Mouse (Mus musculus) cerebellum, adult 9-10 months (tissue): ENCODE measurements around the gene Apom.

Experiments used
- DNase-seq: peaks from one replicate; pipeline ENCODE4 v3.0.0; 2022

The Apom gene

DNA sequence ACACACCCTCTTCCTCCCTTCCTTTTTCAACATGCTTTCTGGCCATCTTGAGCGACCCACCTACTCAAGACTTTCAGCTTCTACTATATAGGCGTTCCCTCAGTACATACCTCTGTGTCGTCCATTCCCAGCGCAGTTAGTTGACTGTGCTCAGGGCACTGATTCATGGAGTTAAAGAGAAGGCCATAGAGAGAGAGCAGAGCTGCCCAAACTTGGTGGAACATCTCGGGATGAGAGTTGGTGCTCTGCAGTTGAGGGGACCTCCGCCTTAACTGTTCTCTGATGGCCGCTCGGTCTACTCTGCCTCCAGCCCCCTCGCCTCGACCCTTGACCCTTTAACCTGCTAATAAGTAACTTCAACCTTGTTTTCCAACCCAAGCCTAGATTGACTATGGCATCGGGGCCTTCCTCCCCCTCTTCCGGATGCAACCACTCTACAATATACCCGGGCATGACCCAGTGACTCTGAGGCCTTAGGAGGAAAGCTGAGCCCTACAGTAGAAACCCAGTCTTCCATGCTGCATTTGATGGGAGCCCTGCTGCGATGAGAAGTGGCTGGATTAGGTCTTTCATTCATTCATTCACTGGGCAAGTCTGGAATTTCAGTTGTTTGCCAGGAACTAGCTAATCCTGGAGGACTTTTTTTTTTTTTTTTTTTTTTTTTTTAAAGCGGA lies at the start of gene Apom:
Apom (minus strand) TSS at position 551 of the 674 bp plus-strand sequence.
- DNase-seq, result no peak

DNA sequence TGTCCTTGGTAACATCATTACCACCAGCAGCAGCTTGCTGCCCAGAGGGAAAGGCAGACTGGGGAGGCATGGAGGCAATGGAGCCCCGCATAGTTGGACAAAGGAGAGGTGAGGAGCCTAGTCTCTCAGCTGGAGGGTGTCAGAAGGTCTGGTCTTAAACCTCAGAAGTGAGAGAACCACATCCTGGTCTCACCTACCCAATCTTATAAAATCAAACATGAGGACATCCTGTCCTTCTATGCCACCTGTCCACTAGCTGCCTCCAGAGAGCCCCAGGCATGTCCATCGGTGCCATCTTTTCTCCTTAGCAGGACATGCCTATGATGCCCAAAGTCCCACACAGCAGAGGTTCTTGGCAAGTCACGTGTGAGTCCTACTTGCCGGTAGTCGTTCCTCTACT lies 48.2 kb upstream of the Apom start:
- no peak for DNase-seq

DNA sequence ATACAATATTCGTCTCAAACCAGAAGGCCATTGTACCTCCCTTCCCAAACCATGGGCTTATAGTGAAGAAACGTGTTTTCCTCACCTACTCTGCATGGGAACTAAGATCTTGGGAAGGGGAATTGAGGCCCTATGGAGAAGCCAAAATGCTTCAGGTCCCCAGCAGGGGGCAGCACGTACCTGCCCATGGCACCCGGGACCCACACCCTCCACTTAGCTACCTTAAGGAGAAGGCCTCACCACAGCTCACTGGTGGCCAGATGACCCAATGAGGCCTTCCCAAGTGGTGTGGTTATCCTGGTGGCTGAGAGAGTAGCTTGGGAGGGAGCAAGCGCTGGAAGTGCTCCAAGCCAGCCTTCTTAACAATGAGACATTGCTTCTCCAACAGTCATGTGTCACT lies 46.7 kb upstream of the Apom start:
- no peak for DNase-seq

DNA sequence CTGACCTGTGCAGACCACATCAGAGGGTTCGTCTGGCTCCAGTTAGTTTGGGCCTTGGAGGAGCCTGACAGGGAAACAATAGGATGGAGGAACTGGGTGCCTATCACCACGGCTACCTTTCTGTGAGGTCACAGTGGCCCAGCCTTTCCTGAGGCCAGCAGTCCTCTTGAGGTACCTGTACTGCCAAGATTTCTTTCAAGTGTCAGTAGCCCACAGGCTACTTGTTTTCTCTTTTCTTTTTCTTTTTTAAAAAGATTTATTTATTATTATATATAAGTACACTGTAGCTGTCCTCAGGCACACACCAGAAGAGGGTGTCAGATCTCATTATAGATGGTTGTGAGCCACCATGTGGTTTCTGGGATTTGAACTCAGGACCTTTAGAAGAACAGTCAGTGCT lies 44.1 kb upstream of the Apom start, which contains the start of gene Aif1:
Aif1 (minus strand) TSS at position 101 of the 400 bp plus-strand sequence.
- no peak for DNase-seq

DNA sequence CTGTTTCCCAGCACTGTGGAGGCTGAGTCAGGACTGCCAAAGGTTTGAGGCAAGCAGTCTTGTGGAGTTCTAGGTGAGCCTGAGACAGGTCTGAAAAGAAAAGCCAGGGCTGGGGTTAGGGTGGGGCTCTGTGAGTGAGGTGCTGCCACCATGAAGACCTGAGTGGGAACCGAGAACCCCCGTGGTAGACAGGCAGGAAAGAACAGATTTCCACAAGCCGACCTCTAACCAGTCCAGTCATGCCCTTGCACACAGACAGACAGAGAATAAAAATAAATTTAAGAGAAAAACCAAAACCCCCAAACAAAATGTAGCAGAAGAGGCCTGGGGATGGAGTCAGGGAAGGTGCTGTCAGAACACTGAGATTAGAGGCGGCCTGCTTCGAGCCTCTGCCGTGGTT lies 43.5 kb upstream of the Apom start:
- no peak for DNase-seq

DNA sequence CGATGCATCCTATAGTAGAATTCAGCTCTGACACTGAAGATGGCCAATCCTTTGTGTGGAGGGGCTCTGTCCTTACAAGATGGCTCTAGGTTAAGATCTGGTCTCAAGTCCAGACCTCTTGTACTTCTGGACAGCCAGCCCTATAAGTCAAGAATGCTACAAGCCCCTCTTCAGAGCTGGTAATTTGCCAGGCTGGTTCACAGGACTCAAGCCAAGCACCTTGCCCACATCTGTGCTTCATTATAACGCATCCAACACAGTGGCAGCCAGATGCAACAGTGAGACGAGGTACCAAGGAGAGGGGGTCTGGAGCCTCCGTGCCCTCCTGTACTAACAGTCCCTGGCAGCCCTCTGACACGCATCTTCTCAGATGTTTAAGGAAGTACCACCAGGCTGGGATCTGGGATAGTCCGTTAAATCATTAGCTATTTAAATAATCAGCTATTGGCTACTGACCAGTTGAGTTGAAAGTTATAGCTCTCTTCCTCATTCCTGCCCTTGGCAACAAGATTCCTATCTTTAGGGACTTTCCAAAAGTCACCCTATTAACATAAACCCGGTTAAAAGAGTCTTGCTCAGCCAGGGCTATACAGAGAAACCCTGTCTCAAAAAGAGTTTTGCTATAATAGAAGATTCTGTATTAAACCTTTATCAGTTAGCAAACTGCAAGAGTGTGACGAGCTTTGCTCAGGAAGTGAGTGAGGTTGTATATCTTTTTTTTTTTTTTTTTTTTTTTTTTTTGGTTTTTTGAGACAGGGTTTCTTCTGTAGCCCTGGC lies 42.5 kb upstream of the Apom start:
- no peak for DNase-seq

DNA sequence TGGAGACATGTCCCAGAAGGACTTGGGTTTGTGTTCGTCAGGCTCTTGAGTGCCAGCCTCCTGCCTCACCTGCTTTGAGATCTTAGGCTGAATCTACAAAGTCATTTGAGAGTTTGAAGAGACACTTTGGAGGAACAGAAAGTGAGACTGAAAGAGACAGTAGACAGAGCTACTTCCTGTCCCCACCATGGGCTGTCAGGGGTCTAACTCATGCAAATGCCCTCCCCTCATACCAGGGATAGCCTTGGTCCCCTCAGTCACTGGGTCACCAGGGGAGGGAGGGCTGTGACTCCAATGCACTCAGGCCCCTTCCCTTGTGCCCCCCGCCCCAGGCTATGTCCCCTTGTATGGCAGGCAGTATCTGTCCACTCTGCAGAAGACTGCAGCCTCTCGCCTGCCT lies 41.5 kb upstream of the Apom start:
- no peak for DNase-seq

DNA sequence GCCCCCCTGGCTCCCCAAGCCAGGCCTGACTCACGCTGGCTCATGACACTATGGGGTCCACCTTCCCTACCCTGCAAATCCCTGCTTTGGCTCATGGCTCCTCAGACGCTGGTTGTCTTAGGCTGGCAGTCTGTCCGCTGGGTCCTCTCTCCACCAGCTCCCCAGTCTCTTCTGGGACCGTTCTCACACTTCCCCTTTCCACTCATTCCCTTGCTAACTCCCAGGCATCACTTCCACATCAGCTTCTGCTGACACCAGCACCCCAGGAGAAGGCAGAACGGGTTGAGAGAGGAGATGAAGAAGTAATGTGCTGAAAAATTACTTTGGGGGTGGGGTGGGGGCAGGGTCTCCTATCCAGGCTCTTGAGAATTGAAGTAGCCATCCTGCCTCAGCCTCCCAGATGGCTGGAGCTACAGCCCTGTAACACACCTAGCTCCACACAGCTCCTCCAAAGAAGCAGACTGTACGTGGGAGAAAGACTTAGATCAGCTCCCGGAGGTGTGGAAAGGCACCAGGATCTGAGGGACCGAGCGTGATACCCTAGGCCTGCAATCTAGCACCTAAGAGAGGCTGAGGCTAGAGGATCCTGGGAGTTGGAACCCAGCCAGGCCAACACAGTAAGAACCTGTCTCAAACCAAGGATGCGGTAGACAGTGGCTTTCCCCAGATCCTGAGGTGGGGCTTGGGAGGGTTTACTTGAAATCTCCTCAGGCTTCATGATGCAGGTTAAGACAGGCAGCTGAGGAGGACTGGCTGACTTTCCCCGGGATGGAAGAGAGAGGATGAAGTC lies 40.8 kb upstream of the Apom start:
- DNase-seq, result no peak

DNA sequence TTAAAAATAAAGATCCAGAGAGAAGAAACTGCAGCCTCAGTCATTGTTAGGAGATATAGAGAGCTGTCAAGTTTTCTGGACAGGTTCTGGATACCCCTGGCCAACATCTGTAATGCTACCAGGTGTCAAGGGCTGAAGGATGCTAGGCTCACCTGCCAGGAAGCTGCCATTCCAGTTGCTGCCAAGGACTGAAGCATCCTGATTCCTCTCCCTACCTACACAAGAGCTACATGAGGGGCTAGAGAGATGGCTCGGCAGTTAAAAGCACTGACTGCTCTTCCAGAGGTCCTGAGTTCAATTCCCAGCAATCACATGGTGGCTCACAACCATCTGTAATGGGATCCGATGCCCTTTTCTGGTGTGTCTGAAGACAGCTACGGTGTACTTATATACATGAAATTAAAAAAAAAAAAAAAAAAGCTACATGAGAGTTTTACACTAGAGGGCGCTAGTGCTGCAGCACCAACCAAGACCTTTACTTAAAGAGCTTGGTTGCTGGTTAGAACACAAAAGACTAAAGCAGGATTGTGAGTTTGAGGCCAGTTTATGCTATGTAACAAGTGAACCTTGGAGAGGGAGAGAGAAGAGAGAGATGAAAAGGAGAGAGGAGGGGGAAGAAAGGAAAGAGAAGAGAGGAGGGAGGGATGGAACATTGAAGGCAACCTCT lies 36.8 kb upstream of the Apom start:
- peak; percentile 71 for DNase-seq

DNA sequence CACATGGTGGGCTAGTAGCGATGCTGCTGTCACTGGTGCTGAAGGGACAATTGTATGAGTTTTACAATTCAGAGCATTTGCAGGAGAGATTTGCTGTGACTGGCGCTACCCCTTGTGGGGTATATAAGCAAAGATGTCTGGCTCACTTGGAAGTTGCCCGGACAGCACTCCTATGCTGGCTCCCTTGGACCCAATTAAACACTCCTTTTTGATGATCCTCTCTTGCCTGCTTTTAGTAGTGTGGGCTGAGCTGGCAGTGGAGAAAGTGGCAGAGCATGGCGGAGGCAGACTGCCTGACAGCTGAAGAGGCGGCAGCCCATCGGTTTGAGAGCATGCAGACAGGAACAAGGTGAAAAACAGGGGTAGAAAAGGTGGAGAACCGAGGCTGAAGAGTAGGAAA lies 35.9 kb upstream of the Apom start:
- peak; percentile 46 for DNase-seq

DNA sequence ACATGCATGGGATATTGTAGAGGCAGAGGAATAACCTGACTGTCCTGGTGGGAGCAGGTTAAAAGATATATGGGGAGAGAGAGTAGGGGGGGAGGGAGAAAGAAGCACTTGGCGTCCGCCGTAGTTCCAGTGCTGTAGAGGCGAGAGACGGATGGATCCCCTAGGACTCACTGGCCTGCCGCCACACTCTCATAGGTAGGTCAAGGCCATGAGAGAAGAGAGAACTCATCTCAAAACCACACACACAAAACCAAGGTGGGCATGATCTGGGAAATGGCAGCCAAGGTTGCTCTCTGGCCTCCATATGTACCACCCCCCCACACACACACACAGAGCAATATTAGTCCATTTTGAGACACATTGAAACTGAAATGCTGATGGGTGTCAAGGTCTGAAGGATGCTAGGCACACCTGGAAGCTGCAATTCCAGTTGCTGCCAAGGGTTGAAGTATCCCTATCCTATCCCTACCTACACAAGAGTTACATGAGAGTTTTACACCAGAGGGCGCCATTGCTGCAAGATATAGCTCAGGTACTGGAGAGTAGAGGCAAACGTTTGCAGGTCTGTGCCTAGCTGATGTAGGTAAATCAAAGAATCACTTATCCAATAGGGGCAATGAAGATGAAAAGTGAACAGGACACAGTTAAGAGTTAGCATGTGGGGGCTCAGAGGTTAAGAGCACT lies 34.6 kb upstream of the Apom start:
- peak; percentile 88 for DNase-seq

DNA sequence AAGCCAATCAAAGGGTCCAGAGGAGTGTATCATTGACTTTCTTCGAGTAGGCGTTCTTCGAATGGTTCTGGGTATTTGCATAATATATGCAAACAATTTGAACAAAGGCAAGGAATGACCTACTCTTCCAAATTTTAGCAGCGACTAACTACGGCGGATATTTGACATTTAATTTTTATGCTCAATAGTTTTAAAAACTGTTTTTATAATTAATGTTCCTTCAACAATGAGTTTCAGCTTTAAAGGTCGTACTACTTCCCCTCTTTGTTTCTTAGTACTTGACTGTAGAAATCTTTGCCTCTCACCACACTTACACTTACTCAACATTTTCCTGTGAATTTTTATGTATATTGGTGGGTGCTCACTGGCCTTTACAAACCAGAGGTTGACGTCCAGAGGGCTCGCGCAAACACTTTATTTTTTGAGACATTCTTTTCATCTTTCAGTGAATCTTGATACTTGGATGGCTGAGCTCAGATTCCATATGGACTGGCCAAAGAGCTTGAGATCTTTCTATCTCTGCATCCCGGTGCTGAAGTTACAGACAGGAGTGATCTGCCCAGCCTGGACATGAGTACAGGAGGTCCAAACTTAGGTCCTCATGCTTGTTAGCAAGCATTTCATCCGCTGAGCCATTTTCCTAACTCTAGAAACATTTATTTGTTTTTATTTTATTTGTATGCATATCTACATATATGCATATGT lies 33.8 kb upstream of the Apom start:
- DNase-seq, result peak; percentile 68

DNA sequence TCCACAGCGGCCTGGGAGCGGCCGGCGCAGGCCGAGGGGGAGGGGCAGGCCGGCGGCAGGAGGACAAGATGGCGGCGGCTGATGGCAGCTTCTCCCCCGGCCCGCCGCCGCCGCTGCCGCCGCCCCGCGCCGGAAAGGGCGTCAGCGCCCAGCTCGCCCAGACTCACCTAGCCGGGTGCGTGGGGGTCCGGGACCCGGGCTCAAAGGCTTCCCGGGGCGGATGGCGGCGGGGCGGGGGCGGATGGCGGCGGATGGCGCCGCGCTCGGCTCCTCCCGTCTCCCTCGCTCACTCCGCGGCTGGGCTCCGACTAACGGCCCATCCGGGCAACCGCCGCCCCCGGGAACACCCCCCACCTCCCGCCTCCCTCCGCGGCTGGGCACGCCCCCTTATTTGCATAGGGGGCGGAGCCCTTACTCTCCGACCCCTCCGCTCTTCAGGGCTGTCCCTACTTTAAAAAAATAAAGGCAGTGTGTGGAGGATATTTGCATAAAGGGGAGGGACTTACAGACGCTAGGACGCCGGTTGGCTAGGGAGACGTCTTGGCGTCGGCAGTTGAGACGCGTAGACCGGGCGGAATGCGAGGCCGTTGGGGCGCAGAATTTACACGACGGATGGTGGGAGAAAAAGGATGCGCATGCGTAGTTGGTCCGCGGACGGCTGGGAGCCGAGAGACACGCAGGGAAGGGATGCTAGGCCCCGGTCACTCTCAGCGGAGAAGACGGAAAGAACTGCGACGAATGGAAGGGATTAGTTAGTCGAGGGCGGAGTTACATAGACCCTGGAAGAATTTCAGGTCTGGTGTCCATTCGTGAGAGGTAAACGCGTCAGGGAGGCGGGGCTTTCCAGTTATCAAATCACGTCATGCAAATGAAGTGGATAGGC lies 33.0 kb upstream of the Apom start, which contains the start of gene Prrc2a:
Prrc2a (minus strand) TSS at position 330 of the 883 bp plus-strand sequence.
- DNase-seq, result peak; percentile 100

DNA sequence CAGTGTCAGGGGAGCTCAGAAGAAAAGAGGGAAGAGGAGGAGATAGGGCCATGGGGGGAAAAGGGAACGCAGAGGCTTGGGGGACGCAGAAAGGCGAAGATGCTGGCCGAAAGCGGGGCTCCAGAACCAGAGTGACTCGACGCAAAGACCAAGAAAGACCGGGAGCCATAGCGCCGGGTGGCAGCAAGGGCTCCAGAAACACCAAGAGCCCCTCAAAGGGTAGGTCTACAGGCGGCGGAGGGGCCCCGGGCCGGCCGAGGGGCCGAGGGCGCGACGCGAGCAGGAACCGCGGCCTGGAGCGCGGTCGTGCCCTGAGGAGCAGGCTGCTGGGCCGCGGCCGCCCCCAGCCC lies 32.3 kb upstream of the Apom start:
- DNase-seq, result no peak

DNA sequence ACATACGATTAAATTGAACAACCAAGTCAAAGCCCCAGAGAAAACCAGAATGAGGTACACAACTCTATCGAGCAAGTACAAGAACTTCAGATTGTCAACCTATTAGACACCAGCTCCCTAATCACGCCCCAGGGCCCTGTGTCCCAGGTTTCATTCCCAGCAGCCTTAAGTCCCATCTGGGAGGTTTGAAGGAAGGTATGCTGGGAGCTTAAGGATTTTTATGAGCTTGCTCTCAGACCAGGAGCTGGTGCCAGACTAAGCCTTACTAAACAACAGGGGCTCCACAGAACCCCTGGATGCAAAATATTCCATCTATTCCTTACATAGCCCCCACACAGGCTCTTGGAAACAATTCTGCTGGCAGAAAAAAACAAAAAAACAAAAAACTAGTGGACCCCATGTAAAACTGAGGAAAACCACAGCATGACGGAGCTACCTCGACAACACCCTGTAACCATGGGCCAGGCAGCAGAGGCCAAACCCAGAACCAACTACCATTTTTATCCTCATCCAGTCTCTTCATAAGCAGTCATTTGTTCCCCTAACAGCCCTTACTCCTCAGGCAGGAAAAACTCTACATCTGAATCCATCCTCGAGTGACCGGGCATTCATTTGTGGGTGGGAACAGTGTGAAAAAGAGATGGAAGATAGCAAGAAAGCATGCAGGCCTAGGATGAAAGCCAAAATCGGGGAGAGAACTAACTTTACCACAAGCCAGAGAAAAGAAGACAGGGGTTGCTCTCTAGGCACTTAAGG lies 31.7 kb upstream of the Apom start:
- DNase-seq, result peak; percentile 65

DNA sequence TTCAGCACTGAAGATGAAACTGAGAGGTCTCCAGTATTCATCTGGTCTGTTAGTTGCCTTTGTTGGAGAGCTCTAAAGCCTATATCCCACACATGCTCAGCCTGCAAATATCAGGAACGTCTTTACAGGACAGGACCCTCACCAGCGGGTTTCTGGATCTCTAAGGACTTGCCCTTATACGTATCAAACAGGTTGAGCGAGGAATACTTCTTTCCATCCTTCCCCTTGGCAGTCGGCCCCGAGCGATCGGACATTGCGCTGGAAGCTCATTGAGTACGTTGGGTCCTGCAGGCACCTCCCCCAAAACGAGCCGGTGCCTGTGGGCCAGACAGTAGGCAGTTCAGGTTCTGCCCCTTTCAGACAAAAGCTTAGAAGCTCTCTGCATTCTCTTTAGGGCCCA lies 30.9 kb upstream of the Apom start:
- peak; percentile 63 for DNase-seq

DNA sequence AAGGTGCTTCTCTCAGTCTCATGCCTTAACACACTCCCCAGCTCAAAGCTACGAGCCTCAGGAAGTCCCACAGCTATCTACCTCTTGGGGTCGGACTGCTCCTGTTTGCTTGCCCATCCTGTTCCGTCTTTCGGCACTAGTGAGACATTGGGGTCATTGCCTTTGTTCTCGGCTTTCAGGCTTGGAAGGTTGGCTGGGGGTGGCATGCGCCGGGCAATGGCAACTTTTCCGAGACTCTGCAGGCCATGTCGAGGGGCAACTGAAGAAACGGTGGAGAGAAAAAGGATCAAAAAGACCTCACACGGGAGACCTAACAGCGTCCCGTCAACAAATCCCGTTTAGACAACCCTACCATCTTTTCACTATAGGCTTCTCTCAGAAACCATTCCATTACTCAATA lies 30.3 kb upstream of the Apom start:
- no peak for DNase-seq

DNA sequence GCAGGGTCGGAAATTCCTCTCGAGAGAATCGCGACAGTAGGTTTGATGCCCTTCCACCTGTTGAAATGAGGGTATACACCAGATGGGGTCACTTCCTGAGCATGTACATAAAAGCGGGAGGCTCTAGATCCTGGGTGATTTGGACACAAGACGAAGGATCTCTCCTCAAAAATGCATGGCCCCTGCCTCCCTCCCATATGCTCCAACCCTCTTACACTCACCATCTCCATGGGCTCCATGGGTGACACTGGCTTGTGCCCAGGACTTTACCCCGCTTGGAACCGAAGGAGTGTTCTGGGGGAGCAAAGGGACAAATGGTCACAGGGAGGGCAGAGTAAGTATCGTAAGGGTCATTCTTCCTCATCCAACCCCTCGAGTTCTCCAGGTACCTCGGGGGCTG lies 29.6 kb upstream of the Apom start:
- DNase-seq, result no peak

DNA sequence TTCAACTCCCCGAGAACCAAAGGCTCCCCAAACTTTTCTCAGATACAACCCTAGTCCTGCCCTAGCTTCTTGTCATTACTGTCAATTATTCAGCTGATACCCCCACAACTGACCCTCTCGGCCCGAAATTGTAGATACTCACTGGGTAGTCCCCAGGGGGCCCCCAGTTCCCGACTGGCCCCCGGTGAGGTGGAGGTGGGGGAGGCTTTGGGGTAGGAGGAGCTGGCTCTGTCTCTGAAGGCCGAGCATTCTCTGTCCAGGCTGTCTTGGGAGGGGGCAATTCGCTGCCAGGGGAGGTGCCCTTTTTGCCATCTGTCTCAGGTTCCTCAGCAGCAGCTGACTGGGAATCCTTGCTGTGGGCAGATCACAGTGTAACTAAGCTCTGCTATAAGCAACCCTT lies 27.8 kb upstream of the Apom start:
- DNase-seq, result peak; percentile 37
